Mouse (Mus musculus) hindbrain, embryonic 13.5 days (tissue): Measurements from ENCODE around the gene Hnrnpr. TPM values are rescaled to one million over a fixed set of nuclear protein-coding genes. Genes with fewer than 3 reads are reported as not detected.

Source experiments
- ATAC-seq: fragments of 200-750 bp; cut with Nextera tagmentation; 2 replicates; pipeline ENCODE4 v1.8.0; 2017; ENCODE audit warnings: moderate TSS enrichment; ENCODE audit not compliant: low FRiP score
- H3K27ac ChIP-seq: fragments of 300-500 bp; sonication (generic); 2 replicates; pipeline ENCODE4 v1.5.1; 2015; ENCODE audit warnings: inconsistent platforms, mild to moderate bottlenecking, moderate library complexity
- H3K27me3 ChIP-seq: fragments of 300-500 bp; sonication (generic); 2 replicates; pipeline ENCODE4 v1.6.1; 2015; ENCODE audit warnings: mild to moderate bottlenecking, inconsistent platforms
- H3K36me3 ChIP-seq: fragments of 300-500 bp; sonication (generic); 2 replicates; pipeline ENCODE4 v1.6.1; 2015; ENCODE audit warnings: mild to moderate bottlenecking, inconsistent platforms
- H3K4me1 ChIP-seq: fragments of 300-500 bp; sonication (generic); replicated peaks from 2 replicates; pipeline ENCODE4 v1.6.1; 2015; ENCODE audit warnings: inconsistent platforms
- H3K4me2 ChIP-seq: fragments of 300-500 bp; sonication (generic); 2 replicates; pipeline ENCODE4 v1.6.1; 2015; ENCODE audit warnings: inconsistent platforms, mild to moderate bottlenecking, moderate library complexity
- H3K4me3 ChIP-seq: fragments of 300-500 bp; sonication (generic); 2 replicates; pipeline ENCODE4 v1.5.1; 2015; ENCODE audit warnings: mild to moderate bottlenecking, inconsistent platforms
- H3K9ac ChIP-seq: fragments of 300-500 bp; sonication (generic); 2 replicates; pipeline ENCODE4 v1.6.1; 2015; ENCODE audit warnings: mild to moderate bottlenecking, inconsistent platforms
- H3K9me3 ChIP-seq: fragments of 300-500 bp; sonication (generic); 2 replicates; pipeline ENCODE4 v1.6.1; 2016; ENCODE audit warnings: inconsistent platforms
- WGBS: fragments of 180-500 bp; shearing (Covaris S2); methylation state at CpG from one replicate; pipeline ENCODE4 v1.1.7; 2015; 5-methylcytosine and 5-hydroxymethylcytosine counted together
- polyA plus RNA-seq: library from polyadenylated mRNA; unstranded; fragments of >200 nt; fragmentation: Nextera tagmentation; extraction: Ambion mirVana; gene quantifications from 2 replicates; pipeline ENCODE4 v1.2.1, GENCODE M21; 2015

Hnrnpr gene
- polyA plus RNA-seq, 1 experiment from 2014 or later: 234 TPM

- H3K36me3 ChIP-seq: peaks cover 61% of the 10 kb centered on the region
- H3K9ac ChIP-seq: no peak overlapping the region
- ATAC-seq: no peak
- no peaks in the 10 kb centered on the region for H3K27me3 ChIP-seq
- no peak overlapping the region for H3K4me2 ChIP-seq
- H3K9me3 ChIP-seq: no peaks in the 10 kb centered on the region
- no peak overlapping the region for H3K4me3 ChIP-seq
- H3K27ac ChIP-seq: no peak overlapping the region
- H3K4me1 ChIP-seq: no peaks in the 10 kb centered on the region
- over 99% methylated on average over 4 of the region's 4 CpGs for WGBS
These were observed 46.7 kb downstream of the Hnrnpr start for GRCm38 (mm10) chr4:136357429-136357828.

- Histone ChIP-seq H3K27ac (no peak overlapping the region), H3K36me3 (no peaks in the 10 kb centered on the region), H3K4me2 (no peak overlapping the region), H3K4me1 (no peaks in the 10 kb centered on the region), H3K9ac (no peak overlapping the region), H3K27me3 (no peaks in the 10 kb centered on the region), H3K4me3 (no peak overlapping the region), H3K9me3 (no peaks in the 10 kb centered on the region)
- WGBS: 70% methylated on average over 4 of the region's 4 CpGs
- ATAC-seq: no peak
These were observed 57.1 kb downstream of the Hnrnpr start for GRCm38 (mm10) chr4:136367856-136368255.

GRCm38 (mm10) chr4:136369727-136370126 lies 59.0 kb downstream of the Hnrnpr start:
- Histone ChIP-seq H3K27ac (no peak overlapping the region), H3K4me3 (no peak overlapping the region), H3K4me2 (no peak overlapping the region), H3K9ac (no peak overlapping the region), H3K9me3 (no peaks in the 10 kb centered on the region), H3K36me3 (no peaks in the 10 kb centered on the region), H3K4me1 (peaks cover 12% of the 10 kb centered on the region), H3K27me3 (no peaks in the 10 kb centered on the region)
- no peak for ATAC-seq
- WGBS: under 1% methylated on average over 3 of the region's 3 CpGs

DNA sequence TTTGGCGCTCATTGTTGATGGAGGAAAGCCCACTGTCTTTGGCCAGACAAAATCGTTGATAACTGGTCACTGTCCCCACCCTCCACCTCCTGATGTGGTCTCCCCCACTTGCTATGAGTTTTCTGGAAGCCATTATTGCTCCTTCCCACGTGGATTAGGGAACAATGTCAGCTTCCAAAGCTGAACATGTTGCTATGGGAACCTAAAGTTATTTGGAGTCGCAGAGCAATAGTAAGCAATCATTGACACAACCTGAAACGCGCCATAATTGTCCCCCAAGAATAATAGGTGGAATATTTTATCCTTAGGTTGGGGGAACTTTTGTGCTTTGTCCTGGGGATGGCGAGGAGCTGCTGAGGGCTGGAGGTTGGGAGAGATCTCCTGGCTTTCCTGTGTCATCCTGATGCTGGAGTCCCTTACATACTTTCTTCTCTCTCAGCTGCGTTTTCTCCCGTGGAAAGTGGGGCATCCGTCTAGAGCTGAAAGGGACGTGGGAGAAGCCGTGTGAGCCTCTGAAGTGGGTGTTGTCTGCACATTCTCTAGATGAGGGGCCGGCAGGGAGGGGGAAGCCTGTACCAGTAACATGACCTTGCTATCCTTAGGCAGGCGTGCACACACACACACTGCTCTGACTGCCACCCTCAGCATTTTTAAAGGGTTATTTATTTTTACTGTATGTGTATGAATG lies 62.9 kb downstream of the Hnrnpr start:
- WGBS: 35% methylated on average over 14 of the region's 14 CpGs
- Histone ChIP-seq H3K9ac (no peak overlapping the region), H3K27ac (no peak overlapping the region), H3K27me3 (no peaks in the 10 kb centered on the region), H3K9me3 (no peaks in the 10 kb centered on the region), H3K4me3 (no peak overlapping the region), H3K36me3 (no peaks in the 10 kb centered on the region), H3K4me1 (peaks cover 14% of the 10 kb centered on the region), H3K4me2 (no peak overlapping the region)
- no peak for ATAC-seq

DNA sequence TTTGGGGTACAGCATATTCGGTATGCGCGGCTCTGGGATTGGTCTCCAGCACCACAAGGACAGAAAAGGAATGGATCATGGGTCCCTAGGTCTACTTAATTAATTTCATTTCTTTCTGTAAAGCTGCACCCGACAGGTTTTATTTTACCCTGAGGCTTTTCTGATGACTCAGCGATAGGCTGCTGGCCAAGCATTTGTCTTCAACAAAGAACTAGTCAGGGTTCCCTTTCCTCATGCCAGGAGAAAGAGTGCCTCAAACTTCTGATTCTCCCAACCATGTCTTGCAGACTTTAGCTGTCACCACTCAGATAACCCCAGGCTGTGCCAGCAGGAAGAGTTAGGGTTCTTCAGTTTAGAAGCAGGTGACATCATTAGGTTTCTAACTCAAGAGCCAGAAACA lies 66.3 kb downstream of the Hnrnpr start:
- ATAC-seq: no peak
- H3K27ac ChIP-seq: no peak overlapping the region
- no peak overlapping the region for H3K9ac ChIP-seq
- no peak overlapping the region for H3K4me3 ChIP-seq
- WGBS: 84% methylated on average over 5 of the region's 5 CpGs
- H3K4me2 ChIP-seq: no peak overlapping the region
- H3K4me1 ChIP-seq: peaks cover 14% of the 10 kb centered on the region
- H3K36me3 ChIP-seq: no peaks in the 10 kb centered on the region
- H3K9me3 ChIP-seq: no peaks in the 10 kb centered on the region
- H3K27me3 ChIP-seq: no peaks in the 10 kb centered on the region

- 86% methylated on average over 5 of the region's 5 CpGs for WGBS
- Histone ChIP-seq H3K27me3 (no peaks in the 10 kb centered on the region), H3K36me3 (no peaks in the 10 kb centered on the region), H3K9ac (no peak overlapping the region), H3K4me3 (no peak overlapping the region), H3K9me3 (no peaks in the 10 kb centered on the region), H3K4me2 (no peak overlapping the region), H3K27ac (no peak overlapping the region), H3K4me1 (no peaks in the 10 kb centered on the region)
- no peak for ATAC-seq
These were observed 72.3 kb downstream of the Hnrnpr start for GRCm38 (mm10) chr4:136383052-136383451.

DNA sequence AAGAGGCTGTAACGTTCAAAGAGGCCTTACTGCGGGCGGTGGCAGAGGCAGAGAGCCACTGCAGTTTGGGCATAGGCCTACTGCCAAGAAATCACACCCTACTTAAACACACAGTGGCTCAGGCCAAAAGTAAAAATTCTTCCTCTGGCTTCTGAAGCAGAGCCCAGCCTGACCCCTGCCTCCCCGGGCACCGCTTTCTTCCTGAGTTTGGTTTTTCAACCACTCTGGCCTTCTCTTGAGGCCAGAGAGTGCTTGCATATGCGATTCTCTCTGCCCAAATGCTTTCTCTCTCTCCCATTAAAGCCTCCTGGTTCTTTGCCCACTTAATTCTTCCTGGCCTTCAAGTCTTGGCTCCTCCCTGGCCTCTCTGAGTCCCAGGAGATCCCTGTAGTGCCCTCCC lies 73.1 kb downstream of the Hnrnpr start:
- 82% methylated on average over 6 of the region's 6 CpGs for WGBS
- no peaks in the 10 kb centered on the region for H3K27me3 ChIP-seq
- no peak overlapping the region for H3K9ac ChIP-seq
- no peaks in the 10 kb centered on the region for H3K9me3 ChIP-seq
- no peaks in the 10 kb centered on the region for H3K4me1 ChIP-seq
- no peak overlapping the region for H3K27ac ChIP-seq
- no peak overlapping the region for H3K4me2 ChIP-seq
- H3K4me3 ChIP-seq: no peak overlapping the region
- no peak for ATAC-seq
- no peaks in the 10 kb centered on the region for H3K36me3 ChIP-seq

DNA sequence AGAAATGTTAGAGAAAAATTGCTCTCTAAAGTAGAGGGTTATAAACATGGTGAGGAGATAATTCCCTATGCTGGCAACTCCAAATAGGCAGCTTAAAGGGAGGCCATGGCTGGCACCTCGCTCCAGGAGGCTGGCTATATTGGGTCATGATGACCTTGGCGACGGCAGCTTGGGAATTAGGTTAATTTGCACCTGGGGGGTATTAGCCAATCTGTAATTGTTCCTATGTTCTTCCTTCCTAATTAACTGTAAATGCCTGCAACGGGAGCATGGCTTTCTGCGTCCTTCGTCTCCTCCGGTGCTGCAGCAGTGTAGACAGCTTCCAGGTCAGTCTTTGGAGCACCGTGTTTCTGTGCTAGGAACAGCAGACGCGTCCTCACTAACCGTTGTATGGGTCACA lies 76.5 kb downstream of the Hnrnpr start:
- peaks cover 2% of the 10 kb centered on the region; the same call in 1 of the 2 replicates for H3K27me3 ChIP-seq
- no peak overlapping the region for H3K9ac ChIP-seq
- no peak overlapping the region for H3K27ac ChIP-seq
- WGBS: 75% methylated on average over 11 of the region's 11 CpGs
- no peak overlapping the region for H3K4me2 ChIP-seq
- H3K4me1 ChIP-seq: no peaks in the 10 kb centered on the region
- H3K9me3 ChIP-seq: no peaks in the 10 kb centered on the region
- H3K4me3 ChIP-seq: no peak overlapping the region
- H3K36me3 ChIP-seq: no peaks in the 10 kb centered on the region
- no peak for ATAC-seq

DNA sequence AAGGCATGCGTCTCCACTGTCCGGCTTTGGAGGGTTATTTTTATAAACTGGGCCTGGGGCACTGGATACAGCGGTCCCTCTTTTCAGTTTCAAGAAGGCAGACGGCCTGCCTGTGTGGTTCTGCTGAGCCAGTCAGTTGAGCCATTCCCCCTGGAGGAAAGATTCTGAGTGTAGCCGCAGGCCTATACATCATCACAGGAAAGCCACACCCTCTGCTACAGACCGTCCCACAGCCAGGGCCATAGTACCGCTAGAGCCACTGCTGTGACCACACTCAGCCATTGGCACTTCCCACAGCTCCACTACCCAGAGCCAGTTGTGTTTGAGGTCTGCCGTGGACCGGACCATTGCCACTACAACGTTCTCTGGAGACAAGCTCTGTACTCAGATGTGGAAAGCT lies 91.1 kb downstream of the Hnrnpr start:
- no peak overlapping the region for H3K4me2 ChIP-seq
- ATAC-seq: no peak
- H3K9ac ChIP-seq: no peak overlapping the region
- no peaks in the 10 kb centered on the region for H3K27me3 ChIP-seq
- no peaks in the 10 kb centered on the region for H3K4me1 ChIP-seq
- no peak overlapping the region for H3K4me3 ChIP-seq
- WGBS: 82% methylated on average over 10 of the region's 10 CpGs
- no peak overlapping the region for H3K27ac ChIP-seq
- H3K36me3 ChIP-seq: no peaks in the 10 kb centered on the region
- no peaks in the 10 kb centered on the region for H3K9me3 ChIP-seq

GRCm38 (mm10) chr4:136407831-136408230 lies 97.1 kb downstream of the Hnrnpr start:
- 60% methylated on average over 11 of the region's 11 CpGs for WGBS
- H3K9me3 ChIP-seq: no peaks in the 10 kb centered on the region
- no peaks in the 10 kb centered on the region for H3K27me3 ChIP-seq
- no peak overlapping the region for H3K4me3 ChIP-seq
- H3K9ac ChIP-seq: no peak overlapping the region
- no peak for ATAC-seq
- no peak overlapping the region for H3K4me2 ChIP-seq
- no peaks in the 10 kb centered on the region for H3K36me3 ChIP-seq
- no peak overlapping the region for H3K27ac ChIP-seq
- peaks cover 7% of the 10 kb centered on the region; the same call in 1 of the 2 replicates for H3K4me1 ChIP-seq

Other genes starting within 250 kb of the Hnrnpr start
- 234 and 269 TPM in 2 replicates for gene Id3, start 167.4 kb upstream of the Hnrnpr start, polyA plus RNA-seq
- gene E2f2, start 138.5 kb upstream of the Hnrnpr start, polyA plus RNA-seq: 2.7 and 3.2 TPM in 2 replicates
- 5.8 and 6.3 TPM in 2 replicates for gene Asap3, start 104.6 kb upstream of the Hnrnpr start, polyA plus RNA-seq
- 2.2 and 2.4 TPM in 2 replicates for gene Tcea3, start 63.2 kb upstream of the Hnrnpr start, polyA plus RNA-seq
- gene Zfp46, start 26.3 kb upstream of the Hnrnpr start, polyA plus RNA-seq: 41.3 and 44.5 TPM in 2 replicates
- gene Htr1d, start 112.6 kb downstream of the Hnrnpr start, polyA plus RNA-seq: 0.55 and 1.1 TPM in 2 replicates
- 0.09 and 0.10 TPM in 2 replicates for gene 6030445D17Rik, start 151.3 kb downstream of the Hnrnpr start, polyA plus RNA-seq
- 67.1 and 76.1 TPM in 2 replicates for gene Luzp1, start 158.8 kb downstream of the Hnrnpr start, polyA plus RNA-seq